Mouse (Mus musculus) heart, adult 2 months (tissue): ENCODE data around the gene Mpp3. TPM values are rescaled to one million over a fixed set of nuclear protein-coding genes. Genes with fewer than 3 reads are reported as not detected.
A peak's percentile ranks its signal among the peaks of the same experiment; 100 is the strongest.

Experiments used
- DNase-seq, 2 experiments: peaks; one replicate each; pipeline ENCODE4 v3.0.0; 2021
- H3K27ac ChIP-seq: fragments of 200-600 bp; 2 replicates; pipeline ENCODE4 v1.8.1; 2022
- H3K27me3 ChIP-seq: fragments of 200-500 bp; 2 replicates; pipeline ENCODE4 v1.6.1; 2012; ENCODE audit warnings: mild to moderate bottlenecking, low read length, inconsistent platforms, mixed read lengths; ENCODE audit not compliant: control insufficient read depth, insufficient read depth
- H3K36me3 ChIP-seq: fragments of 200-500 bp; 2 replicates; pipeline ENCODE4 v1.6.1; 2012; ENCODE audit warnings: low read length, inconsistent platforms; ENCODE audit not compliant: control insufficient read depth, insufficient read depth
- H3K4me1 ChIP-seq: fragments of 200-500 bp; 2 replicates; pipeline ENCODE4 v1.6.1; 2011; ENCODE audit warnings: low read length; ENCODE audit not compliant: control insufficient read depth, insufficient read depth
- H3K4me3 ChIP-seq: fragments of 200-600 bp; 2 replicates; pipeline ENCODE4 v1.8.1; 2022
- H3K79me2 ChIP-seq: fragments of 200-500 bp; replicated peaks from 2 replicates; pipeline ENCODE4 v1.6.1; 2012; ENCODE audit warnings: mild to moderate bottlenecking, inconsistent platforms, low read length, moderate library complexity, mixed read lengths; ENCODE audit not compliant: control insufficient read depth, insufficient read depth
- H3K9ac ChIP-seq: fragments of 200-500 bp; 2 replicates; pipeline ENCODE4 v1.6.1; 2012; ENCODE audit warnings: low read depth, mild to moderate bottlenecking, control low read depth, inconsistent platforms, low read length, mixed read lengths
- CTCF ChIP-seq: fragments of 200-600 bp; IDR thresholded peaks from 2 replicates; pipeline ENCODE4 v1.8.1; 2022; ENCODE audit warnings: antibody characterized with exemption, mild to moderate bottlenecking, moderate library complexity
- EP300 ChIP-seq: fragments of 200-500 bp; IDR thresholded peaks from 2 replicates; pipeline ENCODE4 v1.6.1; 2011; ENCODE audit warnings: low read depth, low read length, control low read depth; ENCODE audit not compliant: insufficient read depth
- POLR2A ChIP-seq: fragments of 200-500 bp; IDR thresholded peaks from 2 replicates; pipeline ENCODE4 v1.6.1; 2011; ENCODE audit warnings: mild to moderate bottlenecking, low read depth, low read length, control low read depth; ENCODE audit not compliant: insufficient read depth
- WGBS: fragments of 180-500 bp; shearing (Covaris S2); methylation state at CpG from one replicate; pipeline ENCODE4 v1.1.7; 2018; 5-methylcytosine and 5-hydroxymethylcytosine counted together
- intact Hi-C: fragments of 180-260 bp; cut with DNase I; formaldehyde crosslinking; loops from one replicate; pipeline ENCODE4 v1.15.1; 2025
- polyA plus RNA-seq: library from polyadenylated mRNA; depleted of rRNA; stranded (reverse); fragments of >200 nt; gene quantifications from 2 replicates; pipeline ENCODE4 v1.2.3, GENCODE M21; 2012
- total RNA-seq, 2 experiments: library from RNA; stranded (reverse); gene quantifications; 2 replicates each; pipeline ENCODE4 v1.2.3; 2021

Gene Mpp3
- total and polyA plus RNA-seq, 3 experiments = 1.4 to 4.5 (median 1.5) TPM

GRCm38 (mm10) chr11:102051954-102052353 is 23.7 kb upstream of the Mpp3 start:
- Histone ChIP-seq H3K79me2 (no peaks in the 10 kb centered on the region), H3K27ac (peak overlapping the region; percentile 84), H3K4me1 (peaks cover 28% of the 10 kb centered on the region), H3K36me3 (peaks cover 16% of the 10 kb centered on the region; the same call in 1 of the 2 replicates), H3K9ac (peak overlapping the region; percentile 37), H3K4me3 (no peak overlapping the region), H3K27me3 (no peaks in the 10 kb centered on the region)
- TF ChIP-seq POLR2A (peak; percentile 82), CTCF (no peak), EP300 (peak; percentile 90)
- 34% methylated on average over 4 of the region's 4 CpGs for WGBS
- peak; percentile 66 to 75 for DNase-seq
- intact Hi-C loops = no loop called here

GRCm38 (mm10) chr11:102051541-102051940 is 23.3 kb upstream of the Mpp3 start:
- Histone ChIP-seq H3K9ac (peak overlapping the region; percentile 22; the same call in 1 of the 2 replicates), H3K4me1 (peaks cover 28% of the 10 kb centered on the region), H3K27me3 (no peaks in the 10 kb centered on the region), H3K79me2 (no peaks in the 10 kb centered on the region), H3K36me3 (peaks cover 16% of the 10 kb centered on the region; the same call in 1 of the 2 replicates), H3K27ac (peak overlapping the region; percentile 84), H3K4me3 (peak overlapping the region; percentile 32)
- intact Hi-C loops = no loop called here
- TF ChIP-seq EP300 (peak; percentile 94), POLR2A (peak; percentile 47; the same call in 1 of the 2 replicates), CTCF (no peak)
- 38% methylated on average over 4 of the region's 4 CpGs for WGBS
- peak; percentile 78 to 86 for DNase-seq

- Histone ChIP-seq H3K4me3 (no peak overlapping the region), H3K27ac (peak overlapping the region; percentile 84), H3K79me2 (no peaks in the 10 kb centered on the region), H3K9ac (0 out of 2 replicates have a peak overlapping the region, but pooled peaks have one; percentile 1), H3K27me3 (no peaks in the 10 kb centered on the region), H3K4me1 (peaks cover 32% of the 10 kb centered on the region), H3K36me3 (peaks cover 16% of the 10 kb centered on the region; the same call in 1 of the 2 replicates)
- intact Hi-C loops = no loop called here
- TF ChIP-seq CTCF = no peak
- peak; percentile 86; the same call in 1 of the 2 replicates for TF ChIP-seq POLR2A
- peak; percentile 83 for TF ChIP-seq EP300
- peak in 1 of 2 experiments; percentile 61 for DNase-seq
- WGBS = 41% methylated on average over 14 of the region's 14 CpGs
Observed at GRCm38 (mm10) chr11:102049875-102050482, 21.7 kb upstream of the Mpp3 start.

GRCm38 (mm10) chr11:102046607-102047006 is 18.3 kb upstream of the Mpp3 start:
- Histone ChIP-seq H3K27ac (peak overlapping the region; percentile 47), H3K4me1 (peaks cover 15% of the 10 kb centered on the region), H3K27me3 (no peaks in the 10 kb centered on the region), H3K4me3 (no peak overlapping the region), H3K79me2 (no peaks in the 10 kb centered on the region), H3K36me3 (peaks cover 9% of the 10 kb centered on the region; the same call in 1 of the 2 replicates), H3K9ac (no peak overlapping the region; the same call in 1 of the 2 replicates)
- TF ChIP-seq EP300 (no peak), CTCF (no peak), POLR2A (no peak)
- intact Hi-C loops = no loop called here
- WGBS = 76% methylated on average over 9 of the region's 9 CpGs
- DNase-seq = peak in 1 of 2 experiments; percentile 18

- WGBS = 35% methylated on average over 7 of the region's 7 CpGs
- H3K4me3 ChIP-seq = peak overlapping the region; percentile 58
- peak overlapping the region; percentile 75 for H3K27ac ChIP-seq
- DNase-seq = peak in 1 of 2 experiments; percentile 23
- TF ChIP-seq POLR2A = peak; percentile 39; the same call in 1 of the 2 replicates
- TF ChIP-seq CTCF = no peak
- peak; percentile 24; the same call in 1 of the 2 replicates for TF ChIP-seq EP300
- intact Hi-C loops = no loop called here
- H3K36me3 ChIP-seq = peaks cover 3% of the 10 kb centered on the region; the same call in 1 of the 2 replicates
- peaks cover 8% of the 10 kb centered on the region for H3K4me1 ChIP-seq
- H3K79me2 ChIP-seq = no peaks in the 10 kb centered on the region
- peak overlapping the region; percentile 8; the same call in 1 of the 2 replicates for H3K9ac ChIP-seq
- H3K27me3 ChIP-seq = no peaks in the 10 kb centered on the region
Observed at GRCm38 (mm10) chr11:102044691-102045212, 16.5 kb upstream of the Mpp3 start.
